Mouse (Mus musculus) thymus, adult 2 months (tissue): ENCODE measurements around the gene Eif2ak4.

Source experiments
- CTCF ChIP-seq: fragments of 200-500 bp; IDR thresholded peaks from 2 replicates; pipeline ENCODE4 v1.5.1; 2012; ENCODE audit warnings: mild to moderate bottlenecking, control low read depth, low read length, moderate library complexity, borderline replicate concordance; ENCODE audit not compliant: control insufficient read depth, poor library complexity, insufficient read depth; ENCODE audit errors: extremely low read depth
- POLR2A ChIP-seq: fragments of 200-500 bp; IDR thresholded peaks from 2 replicates; pipeline ENCODE4 v1.6.1; 2012; ENCODE audit warnings: mild to moderate bottlenecking, low read length, control low read depth, moderate library complexity; ENCODE audit not compliant: control insufficient read depth, poor library complexity, insufficient read depth; ENCODE audit errors: extremely low read depth

- TF ChIP-seq CTCF (no peak), POLR2A (no peak)
Measured at GRCm38 (mm10) chr2:118406811-118407210, 18.4 kb downstream of the Eif2ak4 start.
